Mouse (Mus musculus): ENCODE measurements around the gene Naa10.

The Naa10 gene

DNA sequence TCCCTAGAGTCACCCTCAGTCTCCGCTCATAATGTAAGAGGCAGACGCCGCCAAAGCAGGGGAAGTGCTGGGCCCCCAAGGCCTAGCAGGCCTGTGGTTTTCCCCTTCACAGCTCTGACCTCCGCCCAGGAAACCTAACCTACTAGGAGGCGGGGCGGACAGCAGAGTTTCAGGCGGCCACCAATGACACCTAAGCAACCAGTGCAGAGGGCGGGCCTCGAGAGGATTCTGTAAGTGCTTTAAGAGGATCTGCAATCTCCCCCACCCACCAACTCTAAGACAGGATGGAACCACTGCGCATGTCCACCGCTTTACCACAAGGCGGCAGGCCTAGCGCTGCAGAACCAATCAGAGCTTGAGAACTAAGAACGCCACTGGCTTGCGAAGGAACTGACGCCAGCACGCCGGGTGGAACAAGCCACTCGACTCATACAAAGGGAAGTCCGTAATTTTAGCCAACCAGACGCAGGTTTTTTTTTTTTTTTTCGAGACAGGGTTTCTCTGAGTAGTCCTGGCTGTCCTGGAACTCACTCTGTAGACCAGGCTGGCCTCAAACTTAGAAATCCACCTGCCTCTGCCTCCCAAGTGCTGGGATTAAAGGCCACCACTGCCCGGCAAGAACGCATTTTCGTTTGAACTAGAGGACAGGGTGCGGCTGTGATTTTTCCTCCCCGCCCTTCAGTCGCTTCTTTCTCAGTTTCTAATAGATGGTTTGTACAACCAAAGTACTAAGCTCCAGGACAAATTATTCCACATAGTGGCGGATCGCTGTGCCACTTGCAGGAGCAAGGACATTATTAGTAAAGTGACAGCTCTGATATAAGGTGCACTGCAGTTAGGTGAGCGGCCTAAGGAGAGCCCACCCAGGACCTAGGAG, 6.7 kb downstream of the Naa10 start:
- DNase-seq (ENCODE audit: low read depth, low spot score): peak; percentile 98

DNA sequence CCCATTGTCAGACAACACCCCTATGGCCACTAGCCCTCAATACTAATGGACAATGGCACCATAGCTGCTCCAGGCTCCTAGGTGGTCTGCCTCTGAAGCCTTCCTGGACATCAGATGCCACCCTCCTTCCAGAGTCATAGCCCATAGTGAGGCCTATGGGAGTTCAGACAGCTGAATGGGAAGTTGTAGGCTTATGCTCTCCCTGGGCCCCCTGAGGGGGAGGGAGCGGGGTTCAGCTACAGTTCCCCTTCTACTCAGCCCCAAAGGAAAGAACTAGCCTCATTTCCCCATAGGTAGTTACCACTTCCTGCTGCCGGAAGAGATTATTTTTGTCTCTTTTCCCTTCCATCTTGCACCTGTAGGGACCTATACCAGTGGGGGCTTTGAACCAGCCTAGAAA, 10.2 kb downstream of the Naa10 start:
- DNase-seq (ENCODE audit: low read depth, low spot score): no peak

DNA sequence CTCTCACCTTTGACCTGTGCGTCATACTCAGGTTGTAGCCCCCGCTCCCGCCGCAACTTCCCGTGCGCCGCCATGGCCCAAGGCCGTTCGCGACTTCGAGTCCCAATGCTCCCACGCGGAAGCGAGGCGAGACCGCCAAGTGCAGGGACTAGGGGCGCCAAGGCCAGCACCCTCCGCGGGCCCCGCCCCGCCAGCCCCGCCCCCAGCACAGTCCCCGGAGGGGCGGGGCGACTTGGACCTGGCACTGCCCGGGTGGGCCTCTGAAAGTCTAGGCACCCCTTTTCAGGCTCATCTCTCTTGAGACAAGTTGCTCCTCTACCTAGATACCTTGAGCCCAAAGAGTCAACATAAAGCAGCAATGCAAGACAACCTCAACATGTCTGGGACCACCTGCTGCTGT, 10.6 kb downstream of the Naa10 start:
- peak; percentile 36 for DNase-seq (ENCODE audit: low read depth, low spot score)

DNA sequence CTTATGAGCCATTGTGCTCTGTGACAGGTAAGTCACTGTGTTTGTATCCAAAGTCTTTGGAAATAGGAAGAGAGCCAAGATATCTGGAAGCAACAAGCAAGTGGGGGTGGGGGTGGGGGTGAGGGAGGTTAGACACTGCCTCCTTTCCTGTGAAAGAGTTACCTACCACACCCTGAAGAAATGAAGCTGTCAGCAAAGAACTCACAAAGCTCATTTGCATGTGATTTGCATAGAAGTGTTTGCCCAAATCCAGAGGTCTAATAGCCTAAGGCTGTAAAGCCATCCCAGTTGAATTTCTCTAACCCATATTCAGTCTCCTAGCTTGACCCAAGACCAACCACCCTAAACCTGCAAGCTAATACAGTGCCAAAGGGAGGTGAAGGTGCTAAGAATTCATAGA, 11.3 kb downstream of the Naa10 start:
- DNase-seq (ENCODE audit: low read depth, low spot score): no peak

DNA sequence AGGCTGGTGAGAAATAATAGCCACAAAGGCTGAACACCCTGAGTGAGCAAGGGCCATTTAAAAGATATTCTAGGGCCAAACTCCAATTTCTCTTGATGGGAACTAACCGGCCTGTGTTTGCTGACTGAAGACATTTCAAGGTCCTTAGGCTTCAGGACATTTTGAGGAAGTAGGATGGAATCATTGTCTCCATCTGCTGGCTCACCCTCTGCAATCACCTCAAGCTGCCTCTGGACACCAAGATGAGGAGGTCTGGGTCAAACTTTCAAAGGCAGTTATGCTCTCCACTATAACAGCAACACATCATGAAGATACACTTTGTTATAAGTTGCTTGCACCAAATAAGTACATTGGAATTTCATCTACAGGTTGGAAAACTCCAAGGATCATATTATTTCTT, 11.7 kb downstream of the Naa10 start:
- no peak for DNase-seq (ENCODE audit: low read depth, low spot score)

DNA sequence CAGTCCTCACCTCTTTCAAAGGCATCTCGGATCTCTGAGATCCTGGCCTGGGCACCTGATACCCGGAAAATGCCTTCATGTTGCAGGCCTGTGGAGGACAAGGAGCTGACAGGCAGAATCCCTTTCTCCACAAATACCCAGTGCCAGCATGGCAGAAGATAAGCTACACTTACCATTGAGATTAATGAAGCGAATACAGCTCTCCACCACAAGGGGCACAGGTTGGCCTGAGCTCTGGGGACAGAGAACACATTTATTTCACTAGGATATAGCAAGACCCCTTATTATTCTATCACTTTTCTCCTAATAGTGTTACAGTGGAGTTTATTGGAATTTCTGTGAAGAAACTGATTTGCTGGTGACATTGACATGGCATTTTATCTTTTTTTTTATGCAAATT, 23.8 kb downstream of the Naa10 start:
- DNase-seq (ENCODE audit: low read depth, low spot score): no peak

DNA sequence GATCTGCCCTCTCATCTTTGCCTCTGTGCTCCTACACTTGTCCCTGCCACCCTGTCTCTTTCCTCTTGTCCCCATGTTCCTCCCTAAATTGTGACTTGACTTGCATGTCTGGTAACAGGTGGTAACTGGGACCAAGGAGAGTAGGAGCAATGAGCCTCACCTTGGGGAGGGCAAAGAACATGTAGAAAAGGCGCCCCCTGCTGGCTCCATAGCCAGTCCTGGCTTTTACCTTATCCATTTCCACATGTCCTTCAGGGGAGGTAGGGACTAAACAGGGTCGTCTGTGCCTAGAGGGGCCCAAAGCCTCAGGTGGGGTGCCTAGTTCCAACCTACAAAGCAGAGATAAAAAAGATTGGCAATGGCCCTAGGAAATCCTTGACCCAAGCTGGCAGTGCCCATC, 26.0 kb downstream of the Naa10 start, which contains the start of gene L1cam:
Gene L1cam (minus strand): TSS at position 387 of the 400 bp plus-strand sequence.
- DNase-seq (ENCODE audit: low read depth, low spot score): peak; percentile 56

DNA sequence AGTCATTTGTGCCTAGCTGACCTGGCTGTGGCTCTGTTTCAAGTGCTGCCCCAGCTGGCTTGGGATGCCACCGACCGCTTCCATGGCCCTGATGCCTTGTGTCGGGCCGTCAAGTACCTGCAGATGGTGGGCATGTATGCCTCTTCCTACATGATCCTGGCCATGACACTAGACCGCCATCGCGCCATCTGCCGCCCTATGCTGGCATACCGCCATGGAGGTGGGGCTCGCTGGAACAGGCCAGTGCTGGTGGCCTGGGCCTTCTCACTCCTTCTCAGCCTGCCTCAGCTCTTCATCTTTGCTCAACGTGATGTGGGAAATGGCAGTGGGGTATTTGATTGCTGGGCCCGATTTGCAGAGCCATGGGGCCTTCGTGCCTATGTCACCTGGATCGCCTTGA, 28.9 kb downstream of the Naa10 start:
- DNase-seq (ENCODE audit: low read depth, low spot score): no peak

DNA sequence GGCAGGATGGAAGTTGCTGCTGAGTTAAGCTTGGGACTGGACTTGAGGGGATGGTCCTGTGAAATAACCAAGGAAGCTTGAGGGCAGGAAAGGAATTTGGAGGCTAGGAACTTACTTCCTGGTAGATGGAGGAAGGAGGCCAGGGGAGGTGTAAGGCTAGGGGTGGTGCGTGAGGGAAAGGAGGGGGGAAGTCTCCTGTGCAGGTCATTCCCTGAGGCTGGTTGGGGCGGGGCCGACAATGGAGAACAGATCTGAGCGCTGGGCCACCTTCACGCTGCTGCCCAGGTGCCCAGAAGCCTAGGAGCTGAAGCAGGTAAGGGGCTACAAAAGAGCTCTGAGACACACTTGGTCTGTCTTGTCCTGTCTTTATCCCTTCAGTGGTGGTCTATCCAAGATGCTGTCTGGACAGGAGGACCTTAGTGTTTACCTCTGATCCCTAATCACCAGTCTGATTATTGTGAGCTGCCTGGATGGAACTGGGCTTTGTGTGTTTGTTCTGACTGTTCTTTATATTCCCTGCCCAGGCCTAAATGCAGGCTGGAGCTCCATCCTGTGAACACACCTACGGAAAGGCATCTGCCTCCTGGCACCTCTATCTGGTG, 30.1 kb downstream of the Naa10 start, which contains the start of gene Avpr2:
Gene Avpr2 (plus strand): TSS at position 552 of the 602 bp plus-strand sequence.
- DNase-seq (ENCODE audit: low read depth, low spot score): no peak

DNA sequence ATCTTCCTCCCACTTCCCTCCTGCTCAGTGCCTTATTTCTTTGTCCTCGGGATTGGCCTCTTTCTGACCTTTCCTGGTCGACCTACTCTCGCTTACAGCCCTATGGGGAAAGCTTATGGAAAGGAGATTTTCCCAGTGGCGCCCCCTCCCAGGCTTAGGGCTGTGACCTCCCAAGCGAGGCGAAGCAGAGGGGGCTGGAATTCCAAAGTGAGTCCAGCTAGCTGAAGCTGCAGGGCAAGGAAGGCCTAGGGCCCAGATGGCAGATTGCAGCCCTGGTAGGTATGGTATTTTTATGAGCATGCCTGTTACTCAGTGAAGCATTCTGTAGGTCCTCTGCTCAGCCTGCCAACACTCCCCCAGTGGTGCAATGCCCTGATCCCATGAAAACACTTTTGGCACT, 40.3 kb downstream of the Naa10 start:
- DNase-seq (ENCODE audit: low read depth, low spot score): no peak

DNA sequence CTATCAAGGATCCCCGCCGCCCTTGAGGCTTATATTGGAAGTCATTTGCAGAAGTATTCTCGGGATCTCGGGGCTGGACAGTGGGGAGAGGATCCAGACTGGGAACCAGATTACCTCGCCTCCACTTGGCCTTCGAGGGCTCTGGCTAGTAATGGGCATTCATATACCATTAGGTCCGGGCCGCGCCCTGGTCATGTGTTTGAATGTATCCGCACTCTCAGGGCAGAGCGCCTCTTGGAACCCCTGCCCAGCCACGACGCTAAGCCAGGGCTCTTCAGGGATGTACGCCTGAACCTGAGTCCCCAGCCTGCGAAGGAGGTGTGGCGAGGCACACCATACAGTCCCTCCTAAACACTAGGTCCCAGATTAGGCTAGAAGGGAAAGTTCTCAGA, 40.7 kb downstream of the Naa10 start:
- DNase-seq (ENCODE audit: low read depth, low spot score): no peak

DNA sequence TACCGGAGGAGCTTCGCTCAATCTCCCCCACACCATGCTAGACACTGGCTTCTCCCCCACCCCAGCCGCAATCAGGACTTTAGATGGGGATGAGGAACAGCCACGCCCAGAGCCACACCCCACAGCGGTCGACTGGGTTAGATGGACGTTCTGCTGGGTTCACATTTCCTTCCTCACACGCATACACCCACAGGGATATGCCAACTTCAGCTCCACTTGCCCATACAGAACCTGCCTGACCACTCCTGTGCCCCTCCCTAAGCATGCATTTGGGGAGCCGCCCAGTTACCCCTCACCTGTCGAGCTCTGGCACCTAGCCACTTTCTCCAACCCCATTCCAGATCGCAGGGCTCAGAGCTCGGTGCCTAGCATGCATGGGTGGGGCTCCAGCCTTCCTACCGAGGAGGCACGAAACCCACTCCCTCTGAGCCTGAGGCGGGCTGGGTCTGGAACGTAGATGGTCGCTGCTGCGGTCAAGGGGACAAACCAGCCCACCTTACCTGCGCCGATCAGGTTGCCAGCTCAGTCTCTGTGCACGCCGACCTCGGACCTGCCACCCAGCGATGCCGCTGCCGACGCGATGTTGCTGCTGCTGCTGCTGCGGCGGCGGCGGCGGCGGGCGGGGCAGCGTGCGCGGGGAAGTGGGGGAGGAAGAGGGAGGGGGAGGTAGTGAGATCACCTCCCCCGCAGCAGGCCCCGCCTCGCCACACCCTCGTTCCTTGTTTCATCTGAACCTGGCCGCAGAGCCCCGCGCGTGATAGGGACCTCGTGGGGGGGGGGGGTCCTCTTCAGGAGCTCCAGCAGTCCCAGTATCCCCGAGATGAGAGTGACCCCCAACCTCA, 41.3 kb downstream of the Naa10 start:
- DNase-seq (ENCODE audit: low read depth, low spot score): peak; percentile 35

DNA sequence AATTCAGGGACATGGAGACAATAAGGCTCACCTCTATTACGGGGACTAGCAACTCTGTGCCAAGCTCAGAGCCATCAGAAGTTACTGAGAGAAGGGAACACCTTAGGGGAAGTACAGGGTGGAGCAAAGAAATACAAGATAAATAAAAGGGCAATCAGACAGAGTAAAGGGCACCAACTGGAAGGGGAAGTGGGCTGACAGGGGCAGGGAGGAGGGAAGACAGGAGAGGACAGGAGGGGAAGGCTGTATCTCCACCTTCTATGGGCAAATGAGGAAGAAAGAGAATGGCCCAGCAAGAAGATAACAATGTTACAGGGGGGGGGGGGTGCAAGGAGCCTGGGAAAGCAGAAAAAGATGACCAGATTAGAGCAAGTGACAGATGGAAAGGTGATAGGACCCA, 44.7 kb downstream of the Naa10 start:
- no peak for DNase-seq (ENCODE audit: low read depth, low spot score)

DNA sequence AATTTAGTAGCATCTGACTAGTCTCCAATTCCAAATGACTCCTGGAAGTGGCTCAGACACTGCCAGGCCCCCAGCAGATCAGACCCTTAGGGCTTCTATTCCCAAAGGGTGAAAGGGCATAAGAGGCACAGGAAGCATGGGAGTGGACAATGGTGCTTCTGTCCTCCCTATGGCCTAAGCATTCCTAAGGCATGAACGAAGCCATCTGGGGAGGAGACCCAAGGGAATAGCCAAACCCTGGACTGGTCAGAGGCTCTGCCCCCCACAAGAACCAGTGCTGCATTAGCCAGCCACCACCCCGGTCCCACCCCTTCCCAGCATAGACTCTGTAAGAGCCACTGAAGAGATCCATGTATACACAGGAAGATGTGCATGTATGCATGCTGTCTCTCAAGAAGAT, 45.9 kb downstream of the Naa10 start:
- DNase-seq (ENCODE audit: low read depth, low spot score): no peak

DNA sequence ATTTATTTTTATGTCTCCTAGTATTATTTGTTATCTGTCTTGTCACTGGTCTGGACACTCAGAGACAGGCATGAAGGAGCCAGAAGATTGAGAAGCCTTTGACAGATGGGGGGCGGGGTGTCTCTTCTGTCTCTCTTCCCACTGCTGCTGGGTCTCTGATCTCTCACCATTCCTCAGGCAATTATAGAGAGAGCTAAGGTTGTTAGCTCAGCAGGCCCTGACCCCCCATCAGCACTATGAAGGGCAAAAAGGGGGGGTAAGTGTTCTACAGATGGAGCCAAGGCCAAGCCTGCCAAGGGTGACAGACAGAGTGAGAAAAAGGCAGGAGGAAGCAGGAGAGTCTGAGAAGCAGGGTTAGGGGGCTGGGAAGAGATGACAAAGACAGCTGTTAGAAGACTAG, 49.8 kb downstream of the Naa10 start:
- no peak for DNase-seq (ENCODE audit: low read depth, low spot score)

DNA sequence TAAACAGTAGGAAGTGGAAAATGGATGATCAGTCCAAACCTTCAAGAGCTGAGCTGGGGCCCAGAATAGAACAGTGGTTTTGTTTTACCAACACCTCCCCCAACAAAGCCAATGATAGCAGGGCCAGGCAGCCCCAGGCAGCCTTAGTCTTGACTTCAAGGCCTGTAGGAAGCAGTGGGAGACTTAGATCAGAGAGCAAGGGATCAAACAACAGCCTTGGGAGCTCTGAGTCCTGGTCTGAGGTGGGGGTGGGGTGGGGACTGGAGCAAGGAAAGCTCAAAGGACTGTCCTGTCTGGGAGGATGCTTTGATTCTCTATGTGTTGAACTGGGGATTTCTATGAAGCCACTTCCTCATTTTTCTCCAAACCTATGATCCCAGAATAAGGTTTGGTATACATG, 50.3 kb downstream of the Naa10 start:
- no peak for DNase-seq (ENCODE audit: low read depth, low spot score)

DNA sequence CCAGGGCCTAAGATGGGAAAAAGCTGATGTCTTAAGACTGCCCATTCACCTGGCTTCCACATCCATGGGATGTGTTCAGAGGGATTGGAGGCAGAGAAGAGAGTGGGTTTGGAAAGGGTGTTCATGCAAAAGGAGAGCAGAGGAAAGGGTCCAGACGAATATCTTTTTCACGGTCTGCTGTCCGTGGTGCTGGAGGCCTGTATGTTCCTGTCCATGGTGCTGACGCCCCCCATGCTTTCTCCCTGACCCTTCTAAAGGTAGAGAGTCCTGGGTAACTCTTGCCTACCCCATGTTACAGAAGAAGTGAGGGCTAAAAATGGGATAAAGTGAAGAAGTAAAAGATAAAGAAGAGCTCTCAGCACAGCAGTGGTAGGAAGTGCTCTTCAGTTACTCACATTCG, 52.4 kb downstream of the Naa10 start:
- DNase-seq (ENCODE audit: low read depth, low spot score): peak; percentile 49

DNA sequence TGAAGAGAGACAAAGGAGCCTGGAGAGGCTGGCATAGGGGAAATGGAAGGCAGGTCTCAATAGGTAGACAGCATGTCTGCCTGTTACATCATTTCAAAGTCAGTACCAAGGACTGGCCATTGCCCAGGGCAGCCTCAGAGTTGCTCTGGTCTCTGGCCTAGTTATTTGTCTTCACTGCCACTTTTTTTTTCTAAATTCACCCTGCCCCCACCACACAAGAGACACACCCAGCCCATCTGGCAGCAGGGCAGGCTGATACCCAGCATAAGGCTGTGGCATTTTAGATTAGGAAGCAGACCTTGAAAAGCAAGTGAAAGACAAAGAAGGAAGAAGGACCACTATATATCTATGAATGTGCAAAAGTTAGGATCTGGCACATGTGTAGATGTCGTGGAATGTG, 53.9 kb downstream of the Naa10 start:
- no peak for DNase-seq (ENCODE audit: low read depth, low spot score)

DNA sequence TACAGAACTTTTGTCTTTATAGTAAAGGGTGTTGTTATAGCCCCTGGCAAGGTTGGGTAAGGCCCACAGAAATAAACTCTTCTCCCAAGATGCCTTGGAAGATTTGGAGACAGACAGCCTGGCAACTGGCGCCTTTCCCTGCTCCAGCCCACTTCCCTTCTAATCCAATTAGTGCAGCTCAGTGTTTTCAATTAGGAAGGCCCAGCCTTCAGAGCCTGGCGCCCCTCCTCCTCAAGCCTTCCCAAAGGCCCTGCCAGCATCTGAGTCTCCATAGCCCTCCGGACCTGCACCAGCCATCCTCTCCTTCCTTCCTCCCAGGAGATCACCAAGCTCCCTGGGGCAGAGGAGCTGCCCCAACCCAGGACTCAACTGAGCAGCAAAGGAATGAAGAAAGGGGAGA, 54.5 kb downstream of the Naa10 start:
- DNase-seq (ENCODE audit: low read depth, low spot score): no peak

Data from ZHBTc4 (cell line).